Mouse (Mus musculus): ENCODE measurements around the gene Tpm4.

GRCm38 (mm10) chr8:72144345-72144975 is 9.7 kb downstream of the Tpm4 start:
- no peak for TF ChIP-seq EP300 (IDR thresholded peaks at IDR 0.05; ENCODE audit: low read depth)
- no peak for TF ChIP-seq CTCF (IDR thresholded peaks at IDR 0.05; ENCODE audit: low read depth)

Measured in heart, postnatal 0 days (tissue).